Mouse (Mus musculus) cerebral cortex, adult 2 months (tissue): ENCODE data around the gene Col6a4.

ENCODE experiments used
- WGBS: fragments of 180-500 bp; shearing (Covaris S2); methylation state at CpG from one replicate; pipeline ENCODE4 v1.1.7; 2018; 5-methylcytosine and 5-hydroxymethylcytosine counted together

The Col6a4 gene

DNA sequence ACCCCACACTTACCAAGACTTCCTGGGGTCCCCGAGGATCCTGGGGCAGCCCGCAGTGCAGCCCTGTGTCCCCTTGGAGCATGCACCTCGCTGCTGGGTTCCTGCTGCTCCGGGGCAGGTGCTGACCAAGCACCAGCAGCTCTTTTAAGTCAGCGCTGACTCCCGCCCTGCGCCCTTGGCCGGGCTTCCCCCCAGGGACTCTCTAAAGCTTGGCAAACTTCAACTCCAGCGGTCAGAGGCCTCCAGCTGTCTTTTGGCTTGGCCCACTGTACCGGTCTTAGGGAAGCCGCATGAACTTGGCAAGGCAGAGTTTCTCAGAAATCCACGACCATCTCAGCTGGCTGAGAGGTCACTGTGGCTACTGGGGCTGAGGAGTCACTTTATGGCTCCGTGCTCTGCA, 136.1 kb downstream of the Col6a4 start, which contains the start of gene Col6a5:
TSS of gene Col6a5 (minus strand) at position 111 of the 400 bp plus-strand sequence.
- 45% methylated on average over 13 of the region's 13 CpGs for WGBS

DNA sequence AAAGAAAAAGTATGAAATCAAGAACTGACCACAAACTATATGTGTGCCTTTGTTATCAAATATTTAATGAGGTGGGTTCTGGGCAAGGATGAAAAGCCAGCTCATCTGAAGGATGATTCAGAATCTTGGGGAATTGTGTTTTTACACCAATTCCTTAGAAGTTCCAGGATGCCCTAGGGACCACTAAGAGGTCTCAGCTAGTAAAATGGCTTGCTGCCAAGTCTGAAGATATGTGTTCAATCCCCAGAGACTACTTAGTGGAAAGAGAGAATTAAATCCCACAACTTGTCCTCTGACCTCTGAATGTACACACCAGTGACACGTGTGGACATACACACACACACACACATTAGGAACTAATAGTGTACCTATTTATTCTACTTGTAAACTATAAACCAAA, 137.5 kb downstream of the Col6a4 start:
- 95% methylated on average over 1 of the region's 1 CpGs for WGBS

DNA sequence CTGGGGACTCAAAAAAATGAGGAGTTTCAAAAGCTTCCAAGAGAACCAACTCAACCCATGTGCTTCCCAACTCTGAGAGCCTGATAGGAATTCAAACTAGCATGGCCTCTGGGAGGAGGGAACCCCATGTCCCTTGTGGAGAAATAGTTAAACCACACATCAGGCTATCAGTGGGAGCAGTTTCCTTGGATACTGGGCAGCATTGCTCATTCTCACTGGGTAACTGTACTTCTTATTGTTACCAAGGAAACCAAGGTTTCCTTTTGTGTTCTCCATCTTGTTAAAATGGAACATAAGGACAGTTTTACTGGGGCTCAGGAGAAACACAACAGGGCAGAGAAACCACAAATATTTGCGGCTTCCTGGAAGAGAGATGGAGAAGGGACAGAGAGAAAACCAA, 146.8 kb downstream of the Col6a4 start:
- 42% methylated on average over 1 of the region's 1 CpGs for WGBS

DNA sequence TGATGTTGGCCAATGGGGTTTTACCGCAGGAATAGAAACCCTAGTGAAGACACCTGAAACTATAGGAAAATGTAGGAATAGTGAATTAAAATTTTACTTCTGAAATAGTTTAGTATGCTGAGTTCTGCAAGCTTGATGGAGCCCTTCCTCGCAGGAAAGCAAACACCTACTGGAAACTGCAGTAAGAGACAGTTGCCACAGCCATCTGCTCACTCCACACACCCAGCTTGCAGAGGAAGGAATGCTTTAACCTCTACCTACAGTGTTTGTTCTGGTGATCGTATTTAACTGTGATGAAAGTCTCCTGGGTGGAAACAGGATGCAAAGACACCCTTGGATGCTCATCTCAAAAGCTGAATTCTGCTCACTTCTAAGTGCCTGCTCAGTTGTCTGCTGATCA, 149.0 kb downstream of the Col6a4 start:
- WGBS: 46% methylated on average over 3 of the region's 3 CpGs
